Comparison of ENCODE assay signal across 15 mouse cellular contexts in genomic region chr5:66877066-66877465, GRCm38 (mm10).
A peak's percentile ranks its signal among the peaks of the same experiment; 100 is the strongest.
DNase-seq lines count a peak whose midpoint lies in the region; TF ChIP-seq lines count a peak whose summit lies in the region.
"Had no signal": no experiment of that assay in that cellular context is flagged by ENCODE, and none has a peak within 500 bp of the region (broad histone marks: within the 10 kb centered on the region; RNA-seq: fewer than 3 reads in every experiment).

No protein-coding gene starts in this region.

- no peak overlapping the region for H3K27ac ChIP-seq in left cerebral cortex, adult 2 months
- H3K27ac ChIP-seq: embryonic facial prominence, embryonic 13.5 days; forebrain, embryonic 12.5 days; hindbrain, embryonic 15.5 days had no signal

- H3K4me3 ChIP-seq in left cerebral cortex, adult 2 months = no peak overlapping the region
- H3K4me3 ChIP-seq: embryonic facial prominence, embryonic 13.5 days; forebrain, embryonic 12.5 days; heart, embryonic 12.5 days; hindbrain, embryonic 15.5 days had no signal

- no peak for TF ChIP-seq CTCF in left cerebral cortex, adult 2 months (IDR thresholded peaks at IDR 0.05)

- DNase-seq in testis, postnatal 10 days (ENCODE audit: low spot score) = peak; percentile 50
- DNase-seq in testis, postnatal 14 days (ENCODE audit: low spot score) = no peak
- DNase-seq in adrenal gland, adult 8-10 months = peak; percentile 49
- peak; percentile 75 to 80 for DNase-seq in adrenal gland, postnatal 36 days
- no peak for DNase-seq in layer of hippocampus, adult 9-10 months (ENCODE audit: low spot score)
- DNase-seq in left cerebral cortex, adult 2 months (ENCODE audit: extremely low spot score in 1 of 2, low spot score in 2 of 2) = no peak
- no peak for DNase-seq in right cerebral cortex, postnatal 36 days (ENCODE audit: low spot score in 2 of 2)
- DNase-seq: cerebellum, adult 11 months; cerebellum, adult 9-10 months; cerebellum, postnatal 25 days; gastrocnemius, postnatal 14 days had no signal

- intact Hi-C loops in left cerebral cortex, adult 2 months (cut with DNase I) = no loop called here

Comparison
In these comparisons a context has a peak if more than half of its experiments do, and no peak if none do; other contexts are left out.
1. DNase-seq: peak in testis, postnatal 10 days (single experiment), adrenal gland, adult 8-10 months (single experiment) and adrenal gland, postnatal 36 days (2 of 2); none in testis, postnatal 14 days (single experiment), layer of hippocampus, adult 9-10 months (single experiment), left cerebral cortex, adult 2 months (0 of 2) and right cerebral cortex, postnatal 36 days (0 of 2).